Mouse (Mus musculus): Measurements from ENCODE around the gene Usp47.

- TF ChIP-seq CTCF (conservative IDR thresholded peaks at IDR 0.05; ENCODE audit: low read length) (no peak), NANOG (IDR thresholded peaks at IDR 0.05; ENCODE audit: borderline replicate concordance, low read length) (no peak), POU5F1 (IDR thresholded peaks at IDR 0.05; ENCODE audit: borderline replicate concordance, low read length) (no peak)
These were observed 119.8 kb downstream of the Usp47 start for GRCm38 (mm10) chr7:112143090-112143500.
